Mouse (Mus musculus): ENCODE data around the gene Clca3a1.

The Clca3a1 gene

DNA sequence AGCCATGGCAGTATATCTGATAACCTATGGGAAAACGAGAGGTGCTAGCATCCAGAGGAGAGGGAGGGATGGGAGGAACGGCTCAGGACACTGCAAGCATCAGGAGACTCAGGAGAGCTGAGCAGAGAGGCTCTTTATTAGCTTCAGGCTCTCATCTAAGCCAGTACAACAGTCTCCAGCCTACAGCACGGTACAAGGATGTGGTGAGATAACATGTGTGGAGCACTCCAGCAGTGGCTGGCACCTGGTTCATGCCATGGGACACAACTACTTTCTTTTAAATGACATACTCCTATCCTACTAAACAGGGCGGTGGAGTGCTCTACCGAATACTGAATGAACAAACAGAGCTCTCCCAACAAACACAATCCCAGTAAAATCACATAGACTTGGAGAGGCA is 79.2 kb downstream of the Clca3a1 start:
- no peak for DNase-seq (ENCODE audit: low spot score)

- DNase-seq (ENCODE audit: low spot score), result no peak
These were observed 81.0 kb downstream of the Clca3a1 start for GRCm38 (mm10) chr3:144679701-144680159.
